Mouse (Mus musculus) heart, postnatal 0 days (tissue): ENCODE measurements around the gene Ubxn11. TPM values are rescaled to one million over a fixed set of nuclear protein-coding genes. Genes with fewer than 3 reads are reported as not detected.

Source experiments
- ATAC-seq: fragments of 200-750 bp; cut with Nextera tagmentation; 2 replicates; pipeline ENCODE4 v1.8.0; 2017; ENCODE audit warnings: low read depth, moderate number of reproducible peaks, moderate library complexity; ENCODE audit not compliant: insufficient read depth
- DNase-seq: peaks from one replicate; pipeline ENCODE4 v3.0.0-alpha.2; 2016; ENCODE audit warnings: low spot score
- H3K27ac ChIP-seq: fragments of 300-500 bp; sonication (generic); 2 replicates; pipeline ENCODE4 v1.5.1; 2014; ENCODE audit warnings: low read depth, mild to moderate bottlenecking
- H3K27me3 ChIP-seq: fragments of 300-500 bp; sonication (generic); 2 replicates; pipeline ENCODE4 v1.6.1; 2014; ENCODE audit warnings: low read length, mixed read lengths; ENCODE audit not compliant: control insufficient read depth, insufficient read depth
- H3K36me3 ChIP-seq: fragments of 300-500 bp; sonication (generic); replicated peaks from 2 replicates; pipeline ENCODE4 v1.6.1; 2014; ENCODE audit warnings: low read length, mixed read lengths; ENCODE audit not compliant: control insufficient read depth, insufficient read depth
- H3K4me1 ChIP-seq: fragments of 300-500 bp; sonication (generic); 2 replicates; pipeline ENCODE4 v1.6.1; 2014; ENCODE audit warnings: antibody characterized with exemption; ENCODE audit not compliant: control insufficient read depth, insufficient read depth
- H3K4me2 ChIP-seq: fragments of 300-500 bp; sonication (generic); 2 replicates; pipeline ENCODE4 v1.6.1; 2014; ENCODE audit warnings: low read depth, mild to moderate bottlenecking, low read length, moderate library complexity
- H3K4me3 ChIP-seq: fragments of 300-500 bp; sonication (generic); 2 replicates; pipeline ENCODE4 v1.5.1; 2014; ENCODE audit warnings: low read depth, low read length
- H3K9ac ChIP-seq: fragments of 300-500 bp; sonication (generic); replicated peaks from 2 replicates; pipeline ENCODE4 v1.6.1; 2014; ENCODE audit warnings: low read depth, low read length, mixed read lengths
- H3K9me3 ChIP-seq: fragments of 300-500 bp; sonication (generic); replicated peaks from 2 replicates; pipeline ENCODE4 v1.6.1; 2016; ENCODE audit warnings: low read length; ENCODE audit not compliant: control insufficient read depth
- CTCF ChIP-seq: IDR thresholded peaks from 2 replicates; pipeline ENCODE4 v1.5.1; 2016; ENCODE audit warnings: antibody characterized with exemption, control low read depth, low read depth
- EP300 ChIP-seq: IDR thresholded peaks from 2 replicates; pipeline ENCODE4 v1.6.1; 2016; ENCODE audit warnings: antibody characterized with exemption, low read depth
- WGBS: fragments of 180-500 bp; shearing (Covaris S2); extraction: QIAGEN DNeasy Blood & Tissue Kit; methylation state at CpG from one replicate; pipeline ENCODE4 v1.1.7; 2014; 5-methylcytosine and 5-hydroxymethylcytosine counted together
- polyA plus RNA-seq: library from polyadenylated mRNA; unstranded; fragments of >200 nt; fragmentation: Nextera tagmentation; extraction: Ambion mirVana; gene quantifications from 2 replicates; pipeline ENCODE4 v1.2.1, GENCODE M21; 2015
- total RNA-seq: library from RNA; depleted of rRNA; stranded (reverse); fragments of >200 nt; gene quantifications from 2 replicates; pipeline ENCODE4 v1.2.3, GENCODE M21; 2014; ENCODE audit warnings: low replicate concordance

The Ubxn11 gene
- total and polyA plus RNA-seq, 2 experiments from 2014 or later: 1.2 TPM; not detected in 1

GRCm38 (mm10) chr4:134116501-134116900, 14.1 kb downstream of the Ubxn11 start:
- DNase-seq (no peak), ATAC-seq (no peak)
- Histone ChIP-seq H3K4me2 (no peak overlapping the region), H3K36me3 (no peaks in the 10 kb centered on the region), H3K4me3 (no peak overlapping the region), H3K4me1 (0 out of 2 replicates have a peak, but pooled peaks cover 2% of the 10 kb centered on the region), H3K27me3 (no peaks in the 10 kb centered on the region), H3K27ac (peak overlapping the region; percentile 60; the same call in 1 of the 2 replicates), H3K9me3 (no peaks in the 10 kb centered on the region), H3K9ac (no peak overlapping the region)
- TF ChIP-seq CTCF (no peak), EP300 (no peak)
- 74% methylated on average over 2 of the region's 2 CpGs for WGBS

- Histone ChIP-seq H3K4me3 (no peak overlapping the region), H3K4me2 (no peak overlapping the region), H3K36me3 (no peaks in the 10 kb centered on the region), H3K27me3 (no peaks in the 10 kb centered on the region), H3K27ac (peak overlapping the region; percentile 60; the same call in 1 of the 2 replicates), H3K4me1 (0 out of 2 replicates have a peak, but pooled peaks cover 2% of the 10 kb centered on the region), H3K9me3 (no peaks in the 10 kb centered on the region), H3K9ac (no peak overlapping the region)
- 50% methylated on average over 8 of the region's 8 CpGs for WGBS
- no peak for DNase-seq
- no peak for ATAC-seq
- no peak for TF ChIP-seq CTCF
- TF ChIP-seq EP300: no peak
Observed at GRCm38 (mm10) chr4:134117012-134117411, 14.6 kb downstream of the Ubxn11 start.

- Histone ChIP-seq H3K4me2 (no peak overlapping the region; the same call in 1 of the 2 replicates), H3K36me3 (no peaks in the 10 kb centered on the region), H3K9ac (no peak overlapping the region), H3K4me3 (no peak overlapping the region), H3K4me1 (0 out of 2 replicates have a peak, but pooled peaks cover 2% of the 10 kb centered on the region), H3K27ac (peak overlapping the region; percentile 9; the same call in 1 of the 2 replicates), H3K27me3 (no peaks in the 10 kb centered on the region), H3K9me3 (no peaks in the 10 kb centered on the region)
- TF ChIP-seq CTCF (no peak), EP300 (no peak)
- no peak for ATAC-seq
- WGBS: 61% methylated on average over 14 of the region's 14 CpGs
- no peak for DNase-seq
Observed at GRCm38 (mm10) chr4:134118126-134118800, 15.9 kb downstream of the Ubxn11 start.

DNA sequence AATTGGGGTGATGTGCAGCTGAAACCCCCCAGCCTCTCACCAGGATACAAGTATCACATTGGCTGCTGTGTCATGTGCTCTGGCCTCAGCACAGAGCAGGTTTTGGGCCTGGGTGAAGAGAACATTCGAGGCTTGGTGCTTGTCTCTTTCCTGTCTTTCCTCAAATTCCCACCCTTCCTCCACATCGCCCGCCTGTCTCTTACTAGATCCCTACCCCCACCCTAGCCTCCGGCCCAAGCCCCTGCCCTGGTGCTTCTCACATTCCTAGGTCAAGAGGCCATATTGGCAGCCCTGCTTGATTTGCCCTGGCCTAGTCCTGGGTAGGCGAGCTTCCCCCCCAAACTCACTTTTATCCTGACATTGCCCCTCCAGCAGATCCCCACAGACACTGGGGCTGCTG, 16.7 kb downstream of the Ubxn11 start:
- Histone ChIP-seq H3K9ac (no peak overlapping the region), H3K36me3 (no peaks in the 10 kb centered on the region), H3K4me3 (no peak overlapping the region), H3K4me2 (no peak overlapping the region), H3K27ac (peak overlapping the region; percentile 9; the same call in 1 of the 2 replicates), H3K4me1 (0 out of 2 replicates have a peak, but pooled peaks cover 2% of the 10 kb centered on the region), H3K9me3 (no peaks in the 10 kb centered on the region), H3K27me3 (no peaks in the 10 kb centered on the region)
- WGBS: 68% methylated on average over 5 of the region's 5 CpGs
- no peak for TF ChIP-seq CTCF
- ATAC-seq (no peak), DNase-seq (no peak)

- Histone ChIP-seq H3K9ac (no peak overlapping the region), H3K4me2 (no peak overlapping the region), H3K36me3 (no peaks in the 10 kb centered on the region), H3K4me1 (0 out of 2 replicates have a peak, but pooled peaks cover 2% of the 10 kb centered on the region), H3K27ac (no peak overlapping the region; the same call in 1 of the 2 replicates), H3K4me3 (no peak overlapping the region), H3K27me3 (no peaks in the 10 kb centered on the region), H3K9me3 (no peaks in the 10 kb centered on the region)
- no peak for TF ChIP-seq EP300
- peak; percentile 36 for TF ChIP-seq CTCF
- no peak for DNase-seq
- ATAC-seq: no peak
- 59% methylated on average over 9 of the region's 9 CpGs for WGBS
Observed at GRCm38 (mm10) chr4:134119644-134120043, 17.3 kb downstream of the Ubxn11 start.
